In the genomic region with DNA sequence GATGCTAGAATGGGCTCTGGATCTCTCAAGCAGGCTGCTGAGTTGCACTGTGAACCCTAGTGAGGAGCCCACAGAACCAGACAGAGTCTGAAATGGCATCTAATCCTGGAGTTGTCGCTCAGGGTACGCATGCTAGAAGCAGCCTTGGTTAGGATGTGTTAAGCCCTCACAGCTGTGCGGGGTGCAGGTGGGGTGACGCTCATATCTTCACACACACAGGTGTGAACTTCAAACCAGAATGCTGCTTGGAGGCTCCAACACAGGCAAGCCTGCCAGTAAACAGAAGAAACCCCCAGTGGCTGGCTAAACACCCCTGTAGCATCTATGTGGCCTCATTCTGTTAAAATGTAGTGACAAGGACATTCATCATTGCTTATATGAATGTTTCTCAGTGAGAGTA, we compare ENCODE assay signal across 28 mouse cellular contexts.
DNase-seq lines count a peak whose midpoint lies in the region; ATAC-seq and TF ChIP-seq lines count a peak whose summit lies in the region.
"Had no signal": no experiment of that assay in that cellular context is flagged by ENCODE, and none has a peak within 500 bp of the region (broad histone marks: within the 10 kb centered on the region; RNA-seq: fewer than 3 reads in every experiment).

No protein-coding gene starts in this region.

- H3K27me3 ChIP-seq in heart, embryonic 16.5 days (ENCODE audit: control insufficient read depth, insufficient read depth, low read length), result no peaks in the 10 kb centered on the region
- H3K27me3 ChIP-seq in stomach, embryonic 14.5 days (ENCODE audit: control insufficient read depth, insufficient read depth, low read length), result no peaks in the 10 kb centered on the region
- no peaks in the 10 kb centered on the region for H3K27me3 ChIP-seq in stomach, postnatal 0 days (ENCODE audit: control insufficient read depth, insufficient read depth, low read length)
- H3K27me3 ChIP-seq: heart, embryonic 12.5 days; intestine, embryonic 15.5 days; limb, embryonic 13.5 days; lung, embryonic 15.5 days; Patski had no signal

- H3K9ac ChIP-seq in heart, embryonic 16.5 days (ENCODE audit: low read length), result no peak overlapping the region
- 0 out of 2 replicates have a peak overlapping the region, but pooled peaks have one; percentile 6 for H3K9ac ChIP-seq in stomach, embryonic 14.5 days (replicated peaks; ENCODE audit: low read depth, low read length)
- no peak overlapping the region for H3K9ac ChIP-seq in stomach, postnatal 0 days (ENCODE audit: low read length)
- H3K9ac ChIP-seq: heart, embryonic 12.5 days; intestine, embryonic 15.5 days; limb, embryonic 13.5 days; lung, embryonic 15.5 days; neural tube, embryonic 13.5 days had no signal

- TF ChIP-seq CTCF in stomach, postnatal 0 days (IDR thresholded peaks at IDR 0.05; ENCODE audit: low read depth), result no peak

- no peak overlapping the region for H3K4me2 ChIP-seq in heart, embryonic 16.5 days (ENCODE audit: low read depth, low read length)
- H3K4me2 ChIP-seq in stomach, embryonic 14.5 days (replicated peaks; ENCODE audit: low read depth, low read length), result no peak overlapping the region
- no peak overlapping the region for H3K4me2 ChIP-seq in stomach, postnatal 0 days (replicated peaks; ENCODE audit: low read depth)
- H3K4me2 ChIP-seq: heart, embryonic 12.5 days; intestine, embryonic 15.5 days; limb, embryonic 13.5 days; liver, embryonic 11.5 days; lung, embryonic 15.5 days; midbrain, embryonic 11.5 days; neural tube, embryonic 13.5 days had no signal

- no peak overlapping the region for H3K4me3 ChIP-seq in heart, embryonic 16.5 days (ENCODE audit: low read length)
- H3K4me3 ChIP-seq in stomach, embryonic 14.5 days (ENCODE audit: low read depth, low read length), result no peak overlapping the region
- no peak overlapping the region for H3K4me3 ChIP-seq in stomach, postnatal 0 days (ENCODE audit: low read depth, low read length)
- H3K4me3 ChIP-seq: heart, adult 2 months; heart, embryonic 12.5 days; intestine, embryonic 15.5 days; limb, embryonic 13.5 days; lung, embryonic 15.5 days; neural tube, embryonic 13.5 days had no signal

- no peaks in the 10 kb centered on the region for H3K36me3 ChIP-seq in heart, embryonic 16.5 days (ENCODE audit: control insufficient read depth, insufficient read depth)
- no peaks in the 10 kb centered on the region; the same call in 1 of the 2 replicates for H3K36me3 ChIP-seq in stomach, embryonic 14.5 days (ENCODE audit: control insufficient read depth, insufficient read depth, low read length)
- H3K36me3 ChIP-seq in stomach, postnatal 0 days (ENCODE audit: control insufficient read depth, insufficient read depth, low read length), result no peaks in the 10 kb centered on the region
- H3K36me3 ChIP-seq: G1E; heart, embryonic 12.5 days; intestine, embryonic 15.5 days; limb, embryonic 13.5 days; lung, embryonic 15.5 days; neural tube, embryonic 13.5 days had no signal

- TF ChIP-seq EP300 in stomach, postnatal 0 days (optimal IDR thresholded peaks at IDR 0.05), result no peak

- H3K4me1 ChIP-seq in heart, embryonic 16.5 days (ENCODE audit: control insufficient read depth, insufficient read depth, low read length), result peaks cover 6% of the 10 kb centered on the region
- H3K4me1 ChIP-seq in stomach, embryonic 14.5 days (ENCODE audit: control insufficient read depth, insufficient read depth, low read length), result no peaks in the 10 kb centered on the region
- H3K4me1 ChIP-seq in stomach, postnatal 0 days (replicated peaks; ENCODE audit: control insufficient read depth, insufficient read depth), result peaks cover 2% of the 10 kb centered on the region; the same call in 1 of the 2 replicates
- H3K4me1 ChIP-seq: intestine, embryonic 15.5 days had no signal

- ATAC-seq in heart, embryonic 16.5 days (replicated peaks; ENCODE audit: extremely low read depth, insufficient read depth, low FRiP score), result 0 out of 2 replicates have a peak, but pooled peaks have one; percentile 41
- ATAC-seq in stomach, embryonic 14.5 days (ENCODE audit: insufficient number of reproducible peaks, insufficient read depth, low FRiP score, low read depth), result no peak
- ATAC-seq in stomach, postnatal 0 days (ENCODE audit: low FRiP score, low TSS enrichment), result no peak
- ATAC-seq: forebrain, embryonic 14.5 days; intestine, embryonic 15.5 days; Patski had no signal

- WGBS in heart, embryonic 16.5 days, result 74% methylated on average over 4 of the region's 4 CpGs
- 64% methylated on average over 4 of the region's 4 CpGs for WGBS in stomach, embryonic 14.5 days
- WGBS in stomach, postnatal 0 days, result 69% methylated on average over 4 of the region's 4 CpGs

- no peak for DNase-seq in heart, adult 11 months
- no peak for DNase-seq in stomach, postnatal 0 days (ENCODE audit: low spot score)
- peak; percentile 62 for DNase-seq in thymus, postnatal 25 days
- no peak for DNase-seq in right cerebral cortex, postnatal 36 days (ENCODE audit: low spot score in 2 of 2)
- no peak for DNase-seq in ovary, postnatal 10 days (ENCODE audit: low spot score)
- DNase-seq: adrenal gland, postnatal 10 days; cerebellum, adult 9-10 months; cerebellum, postnatal 36 days; gastrocnemius, postnatal 25 days; heart, adult 2 months; heart, postnatal 10 days; kidney, adult 2 months; kidney, postnatal 36 days; retina, postnatal 1 day; right cerebral cortex, postnatal 14 days; spleen, adult 18-20 months had no signal

- H3K9me3 ChIP-seq in heart, embryonic 16.5 days (replicated peaks; ENCODE audit: control insufficient read depth, low read length), result no peaks in the 10 kb centered on the region
- H3K9me3 ChIP-seq in stomach, embryonic 14.5 days (ENCODE audit: control insufficient read depth, low read depth, low read length), result no peaks in the 10 kb centered on the region
- no peaks in the 10 kb centered on the region for H3K9me3 ChIP-seq in stomach, postnatal 0 days (ENCODE audit: control insufficient read depth, low read length)
- H3K9me3 ChIP-seq: heart, embryonic 12.5 days; intestine, embryonic 15.5 days; limb, embryonic 13.5 days; lung, embryonic 15.5 days; neural tube, embryonic 13.5 days had no signal

- no peak overlapping the region for H3K27ac ChIP-seq in heart, embryonic 16.5 days (ENCODE audit: low read length)
- H3K27ac ChIP-seq in stomach, embryonic 14.5 days (ENCODE audit: low read length), result no peak overlapping the region
- H3K27ac ChIP-seq in stomach, postnatal 0 days (replicated peaks), result no peak overlapping the region
- H3K27ac ChIP-seq: heart, adult 2 months; intestine, embryonic 15.5 days; limb, embryonic 13.5 days; lung, embryonic 15.5 days; neural tube, embryonic 13.5 days had no signal
